Mouse (Mus musculus) midbrain, embryonic 16.5 days (tissue): ENCODE measurements around the gene Arhgap15. TPM values are rescaled to one million over a fixed set of nuclear protein-coding genes. Genes with fewer than 3 reads are reported as not detected.

Experiments
- ATAC-seq: fragments of 200-750 bp; cut with Nextera tagmentation; 2 replicates; pipeline ENCODE4 v1.8.0; 2017; ENCODE audit warnings: moderate TSS enrichment
- H3K27ac ChIP-seq: fragments of 300-500 bp; sonication (generic); 2 replicates; pipeline ENCODE4 v1.5.1; 2014; ENCODE audit warnings: mild to moderate bottlenecking, low read length, mixed read lengths
- H3K27me3 ChIP-seq: fragments of 300-500 bp; sonication (generic); 2 replicates; pipeline ENCODE4 v1.6.1; 2014; ENCODE audit warnings: low read depth, low read length, mixed read lengths; ENCODE audit not compliant: control insufficient read depth, insufficient read depth
- H3K36me3 ChIP-seq: fragments of 300-500 bp; sonication (generic); 2 replicates; pipeline ENCODE4 v1.6.1; 2014; ENCODE audit warnings: mild to moderate bottlenecking, low read length, moderate library complexity, mixed read lengths; ENCODE audit not compliant: control insufficient read depth, insufficient read depth
- H3K4me1 ChIP-seq: fragments of 300-500 bp; sonication (generic); 2 replicates; pipeline ENCODE4 v1.6.1; 2014; ENCODE audit warnings: mild to moderate bottlenecking, low read length, mixed read lengths; ENCODE audit not compliant: control insufficient read depth, insufficient read depth
- H3K4me2 ChIP-seq: fragments of 300-500 bp; sonication (generic); 2 replicates; pipeline ENCODE4 v1.6.1; 2014; ENCODE audit warnings: mild to moderate bottlenecking, low read length, mixed read lengths
- H3K4me3 ChIP-seq: fragments of 300-500 bp; sonication (generic); 2 replicates; pipeline ENCODE4 v1.5.1; 2014; ENCODE audit warnings: low read depth, mild to moderate bottlenecking, low read length, moderate library complexity, mixed read lengths
- H3K9ac ChIP-seq: fragments of 300-500 bp; sonication (generic); 2 replicates; pipeline ENCODE4 v1.6.1; 2014; ENCODE audit warnings: low read depth, low read length, mixed read lengths
- H3K9me3 ChIP-seq: fragments of 300-500 bp; sonication (generic); replicated peaks from 2 replicates; pipeline ENCODE4 v1.6.1; 2014; ENCODE audit warnings: mild to moderate bottlenecking, low read length, mixed read lengths; ENCODE audit not compliant: control insufficient read depth, poor library complexity, severe bottlenecking
- WGBS: fragments of 180-500 bp; shearing (Covaris S2); extraction: QIAGEN DNeasy Blood & Tissue Kit; methylation state at CpG from one replicate; pipeline ENCODE4 v1.1.7; 2014; 5-methylcytosine and 5-hydroxymethylcytosine counted together
- polyA plus RNA-seq: library from polyadenylated mRNA; unstranded; fragments of >200 nt; fragmentation: Nextera tagmentation; extraction: Ambion mirVana; gene quantifications from 2 replicates; pipeline ENCODE4 v1.2.1, GENCODE M21; 2015

Arhgap15 gene
- polyA plus RNA-seq, 1 experiment from 2014 or later: 1.1 TPM

GRCm38 (mm10) chr2:44309124-44309523, 560.5 kb downstream of the Arhgap15 start:
- Histone ChIP-seq H3K4me1 (peaks cover 14% of the 10 kb centered on the region), H3K4me2 (no peak overlapping the region), H3K9me3 (no peaks in the 10 kb centered on the region), H3K4me3 (no peak overlapping the region), H3K27me3 (no peaks in the 10 kb centered on the region), H3K36me3 (no peaks in the 10 kb centered on the region), H3K27ac (no peak overlapping the region), H3K9ac (no peak overlapping the region)
- 91% methylated on average over 3 of the region's 3 CpGs for WGBS
- no peak for ATAC-seq

DNA sequence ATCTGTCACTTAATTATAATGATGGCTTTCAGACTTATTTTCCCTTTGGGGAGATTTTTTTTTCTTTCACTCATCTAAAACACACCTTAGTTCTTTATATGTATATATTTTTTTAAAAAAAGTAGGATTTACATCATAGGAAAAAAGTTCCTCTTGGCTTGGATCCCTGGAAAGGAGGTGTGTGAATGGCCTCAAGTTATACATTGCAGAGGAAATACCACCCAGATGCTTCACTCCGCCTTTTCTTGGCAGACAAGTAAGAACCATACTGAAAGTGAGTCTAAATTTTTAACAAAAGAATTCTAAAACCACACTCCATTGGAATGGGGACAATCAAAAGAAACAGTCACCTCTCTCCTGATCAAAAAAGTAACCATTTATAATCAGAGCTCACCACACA, 560.9 kb downstream of the Arhgap15 start:
- no peak overlapping the region for H3K9ac ChIP-seq
- H3K4me2 ChIP-seq: no peak overlapping the region
- ATAC-seq: no peak
- H3K9me3 ChIP-seq: no peaks in the 10 kb centered on the region
- H3K4me1 ChIP-seq: peaks cover 13% of the 10 kb centered on the region
- no peak overlapping the region for H3K4me3 ChIP-seq
- H3K27me3 ChIP-seq: no peaks in the 10 kb centered on the region
- H3K36me3 ChIP-seq: no peaks in the 10 kb centered on the region
- no peak overlapping the region for H3K27ac ChIP-seq
- WGBS: 91% methylated on average over 1 of the region's 1 CpGs

DNA sequence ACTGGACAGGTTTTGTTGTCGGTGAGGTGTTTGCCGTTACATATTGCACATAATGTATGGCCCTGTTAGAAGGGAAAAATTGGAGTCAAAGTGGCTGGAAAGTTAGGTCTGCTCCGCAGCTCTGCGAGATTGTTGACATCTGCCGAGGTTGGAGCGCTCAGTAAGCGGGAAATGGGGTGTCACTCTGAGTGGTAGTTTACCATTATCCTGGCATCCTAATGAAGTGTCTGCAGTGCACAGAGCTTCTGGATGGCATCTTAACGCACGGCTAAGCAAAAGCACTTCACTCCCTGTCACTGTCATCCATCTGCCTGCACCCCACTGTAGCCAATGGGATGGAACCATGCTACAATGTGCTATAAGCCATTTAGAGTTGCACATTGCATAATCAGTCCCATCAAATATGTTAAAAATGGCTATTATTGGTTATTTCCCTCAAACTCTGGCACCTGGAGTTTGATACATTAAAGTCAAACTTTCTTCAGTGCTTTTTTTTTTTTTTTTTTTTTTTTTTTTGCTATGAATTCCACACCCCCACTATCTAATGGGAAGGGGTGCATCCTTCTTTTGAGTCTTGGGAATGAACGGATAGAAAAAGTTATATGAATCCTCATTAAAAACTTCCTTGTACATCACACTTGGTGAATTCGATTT, 561.6 kb downstream of the Arhgap15 start:
- Histone ChIP-seq H3K9ac (no peak overlapping the region), H3K36me3 (no peaks in the 10 kb centered on the region), H3K4me1 (peaks cover 7% of the 10 kb centered on the region), H3K9me3 (no peaks in the 10 kb centered on the region), H3K27me3 (no peaks in the 10 kb centered on the region), H3K4me3 (no peak overlapping the region), H3K4me2 (no peak overlapping the region), H3K27ac (no peak overlapping the region)
- 87% methylated on average over 11 of the region's 11 CpGs for WGBS
- ATAC-seq: 0 out of 2 replicates have a peak, but pooled peaks have one; percentile 17

DNA sequence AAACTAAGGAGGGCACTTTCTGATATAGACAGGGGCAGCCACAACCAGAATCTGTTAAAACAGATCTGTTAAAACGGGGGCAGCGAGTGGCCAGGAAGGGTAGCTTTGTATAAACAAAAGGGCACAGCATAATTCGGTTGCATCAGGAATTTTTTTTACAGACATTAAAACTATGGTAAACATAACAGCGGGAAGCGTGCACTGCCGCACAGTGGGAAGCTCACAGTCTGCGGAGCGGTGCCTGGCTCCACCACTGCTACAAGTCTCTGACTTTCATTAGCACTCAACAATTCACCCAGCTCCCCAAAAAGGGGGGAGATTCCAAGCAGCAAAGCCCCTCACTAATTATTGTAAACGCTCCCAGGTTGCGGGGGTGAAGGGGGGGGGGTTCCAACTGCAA, 562.6 kb downstream of the Arhgap15 start:
- Histone ChIP-seq H3K27ac (no peak overlapping the region), H3K4me1 (peaks cover 5% of the 10 kb centered on the region; the same call in 1 of the 2 replicates), H3K4me2 (peak overlapping the region; percentile 41), H3K9ac (peak overlapping the region; percentile 12; the same call in 1 of the 2 replicates), H3K36me3 (no peaks in the 10 kb centered on the region), H3K9me3 (no peaks in the 10 kb centered on the region), H3K4me3 (no peak overlapping the region), H3K27me3 (no peaks in the 10 kb centered on the region)
- ATAC-seq: peak; percentile 71; the same call in 1 of the 2 replicates
- WGBS: 6% methylated on average over 10 of the region's 10 CpGs

- Histone ChIP-seq H3K4me1 (peaks cover 5% of the 10 kb centered on the region; the same call in 1 of the 2 replicates), H3K27me3 (no peaks in the 10 kb centered on the region), H3K9me3 (no peaks in the 10 kb centered on the region), H3K4me2 (no peak overlapping the region), H3K4me3 (no peak overlapping the region), H3K27ac (no peak overlapping the region), H3K36me3 (no peaks in the 10 kb centered on the region), H3K9ac (no peak overlapping the region)
- 84% methylated on average over 3 of the region's 3 CpGs for WGBS
- ATAC-seq: no peak
Observed at GRCm38 (mm10) chr2:44313573-44313972, 564.9 kb downstream of the Arhgap15 start.

DNA sequence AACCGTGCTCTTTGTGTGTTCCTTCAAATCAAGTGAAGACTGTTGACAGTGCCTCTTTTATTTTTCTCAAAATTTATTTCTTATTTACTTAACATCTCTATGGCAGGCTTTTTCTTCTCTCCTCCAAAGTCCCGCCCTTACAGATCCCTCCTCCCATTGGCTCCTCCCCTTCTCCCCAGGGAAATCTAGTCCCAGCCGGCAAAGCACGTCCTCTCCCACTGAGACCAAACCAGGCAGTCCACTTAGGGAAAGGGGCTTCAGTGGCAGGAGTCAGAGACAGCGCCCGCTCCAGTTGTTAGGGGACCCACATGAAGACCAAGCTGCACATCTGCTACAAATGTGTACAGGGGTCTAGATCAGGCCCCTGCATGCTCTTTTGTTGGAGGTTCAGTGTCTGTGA, 569.8 kb downstream of the Arhgap15 start:
- no peak for ATAC-seq
- no peaks in the 10 kb centered on the region for H3K36me3 ChIP-seq
- 68% methylated on average over 6 of the region's 6 CpGs for WGBS

DNA sequence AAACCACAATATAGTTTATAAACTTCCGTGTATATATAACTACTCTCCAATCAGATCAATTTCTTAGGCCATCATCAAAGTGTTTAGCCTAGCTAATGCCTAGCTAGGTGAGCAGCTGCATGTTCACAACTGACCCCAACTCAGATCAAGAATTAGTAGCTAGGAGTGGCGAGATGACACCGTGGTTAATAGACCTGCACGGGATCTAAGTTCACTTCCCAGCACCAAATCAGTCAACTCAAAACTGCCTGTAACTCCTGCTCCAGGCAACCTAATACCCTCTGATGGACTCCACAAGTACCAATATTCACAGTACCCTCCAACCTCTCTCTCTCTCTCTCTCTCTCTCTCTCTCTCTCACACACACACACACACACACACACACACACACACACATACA, 570.9 kb downstream of the Arhgap15 start:
- no peak for ATAC-seq
- H3K9me3 ChIP-seq: no peaks in the 10 kb centered on the region
- no peak overlapping the region for H3K9ac ChIP-seq
- H3K36me3 ChIP-seq: no peaks in the 10 kb centered on the region
- WGBS: 95% methylated on average over 4 of the region's 4 CpGs
- no peaks in the 10 kb centered on the region for H3K4me1 ChIP-seq
- no peaks in the 10 kb centered on the region for H3K27me3 ChIP-seq
- no peak overlapping the region for H3K4me2 ChIP-seq
- H3K27ac ChIP-seq: no peak overlapping the region
- H3K4me3 ChIP-seq: no peak overlapping the region

More for the DNA sequence above, 569.8 kb downstream of the Arhgap15 start:
- H3K9ac ChIP-seq: no peak overlapping the region
- H3K27ac ChIP-seq: no peak overlapping the region
- H3K27me3 ChIP-seq: no peaks in the 10 kb centered on the region
- H3K4me3 ChIP-seq: no peak overlapping the region
- no peaks in the 10 kb centered on the region for H3K4me1 ChIP-seq
- H3K9me3 ChIP-seq: no peaks in the 10 kb centered on the region
- H3K4me2 ChIP-seq: no peak overlapping the region

GRCm38 (mm10) chr2:44323813-44324212, 575.2 kb downstream of the Arhgap15 start:
- no peaks in the 10 kb centered on the region for H3K36me3 ChIP-seq
- 97% methylated on average over 4 of the region's 4 CpGs for WGBS
- no peak for ATAC-seq

DNA sequence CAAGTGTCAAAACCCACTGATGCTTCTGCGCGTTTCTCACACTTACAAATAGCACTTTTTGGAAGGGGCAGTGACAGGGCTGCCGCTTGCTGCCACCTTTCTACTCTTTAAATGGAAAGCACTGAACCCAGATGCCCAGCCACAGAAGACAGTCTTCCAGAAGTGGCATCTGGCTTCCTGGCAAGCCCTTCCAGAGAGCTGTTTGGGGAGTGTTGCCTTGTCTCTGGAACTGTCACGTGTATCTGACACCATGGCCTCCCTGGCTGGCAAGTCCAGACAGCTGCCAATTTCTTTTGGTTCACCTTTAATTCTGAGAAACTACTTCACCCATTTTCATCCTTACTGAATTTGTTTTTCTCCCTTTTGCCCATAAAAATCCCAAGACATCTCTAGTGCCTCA, 584.7 kb downstream of the Arhgap15 start:
- Histone ChIP-seq H3K27ac (no peak overlapping the region), H3K9me3 (no peaks in the 10 kb centered on the region), H3K9ac (no peak overlapping the region), H3K36me3 (no peaks in the 10 kb centered on the region), H3K27me3 (no peaks in the 10 kb centered on the region), H3K4me1 (no peaks in the 10 kb centered on the region), H3K4me3 (no peak overlapping the region), H3K4me2 (no peak overlapping the region)
- ATAC-seq: no peak
- WGBS: 81% methylated on average over 4 of the region's 4 CpGs

More at GRCm38 (mm10) chr2:44323813-44324212, 575.2 kb downstream of the Arhgap15 start:
- H3K9me3 ChIP-seq: no peaks in the 10 kb centered on the region
- no peak overlapping the region for H3K9ac ChIP-seq
- no peak overlapping the region for H3K4me2 ChIP-seq
- no peak overlapping the region for H3K4me3 ChIP-seq
- H3K27ac ChIP-seq: no peak overlapping the region
- no peaks in the 10 kb centered on the region for H3K27me3 ChIP-seq
- H3K4me1 ChIP-seq: no peaks in the 10 kb centered on the region
